Mouse (Mus musculus) layer of hippocampus, postnatal 25 days (tissue): Measurements from ENCODE around the gene Lrrc4c. TPM values are rescaled to one million over a fixed set of nuclear protein-coding genes. Genes with fewer than 3 reads are reported as not detected.
A peak's percentile ranks its signal among the peaks of the same experiment; 100 is the strongest.

Source experiments
- DNase-seq, 2 experiments: peaks; one replicate each; pipeline ENCODE4 v3.0.0; 2022; ENCODE audit warnings: mixed read lengths in 2 of 2, low spot score in 1 of 2; ENCODE audit errors: extremely low spot score in 1 of 2
- total RNA-seq, 2 experiments: library from RNA; stranded (reverse); gene quantifications; 2 replicates each; pipeline ENCODE4 v1.2.3; 2021

Lrrc4c gene
- total RNA-seq, 2 experiments from 2014 or later: 64.5 to 69.3 TPM

DNA sequence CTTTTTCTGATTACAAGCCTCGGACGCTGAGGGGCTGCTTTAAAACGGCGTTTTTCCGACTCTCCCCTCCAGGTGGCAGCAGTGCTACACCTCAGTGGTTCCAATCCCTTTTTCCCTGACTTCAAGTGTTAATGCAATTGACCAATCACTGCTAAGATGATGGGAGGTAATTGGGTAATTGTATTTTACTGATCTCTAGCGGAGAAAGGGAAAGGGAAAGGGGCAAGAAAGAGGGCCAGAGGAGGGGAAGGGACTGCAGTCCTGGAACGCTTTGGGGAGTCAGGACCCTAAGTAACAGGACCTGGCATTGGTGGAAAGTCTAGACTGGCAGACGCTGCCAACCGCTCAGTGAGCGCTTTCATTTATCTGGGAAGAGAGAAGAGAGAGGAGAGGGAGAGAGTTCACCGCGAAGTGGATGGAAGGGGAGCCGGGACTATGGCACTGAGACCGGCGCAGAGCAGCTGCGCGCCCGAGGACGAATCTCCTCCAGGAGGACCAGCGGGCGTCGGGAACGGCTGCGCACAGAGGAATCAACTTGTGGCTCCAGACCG lies 1148.3 kb downstream of the Lrrc4c start:
- DNase-seq: peak; percentile 89 to 99

DNA sequence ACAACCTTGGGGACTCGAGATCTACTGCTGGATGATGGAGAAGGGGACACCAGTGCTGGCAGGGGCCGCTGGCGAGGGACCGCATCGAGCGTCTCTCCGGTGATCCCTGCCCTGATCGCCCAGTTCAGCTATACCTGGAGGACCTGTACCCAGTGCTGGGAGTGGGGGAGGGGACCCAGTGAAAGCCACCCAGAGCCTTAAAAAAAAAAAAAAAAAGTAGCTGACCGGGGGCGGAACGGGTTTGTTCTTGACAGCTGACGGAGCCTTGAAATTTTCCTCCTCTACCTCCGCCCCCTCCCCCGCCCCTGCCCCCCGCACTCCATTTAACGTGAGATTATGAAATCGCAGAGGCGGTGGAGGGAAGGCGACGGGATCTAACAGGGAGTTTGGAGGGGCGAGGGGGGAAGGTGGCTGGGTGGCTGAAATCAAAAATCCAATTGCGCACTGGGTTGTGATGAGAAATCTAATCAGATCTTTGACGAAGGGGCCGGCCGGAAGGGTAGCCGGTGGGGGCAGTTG lies 1149.1 kb downstream of the Lrrc4c start:
- DNase-seq: peak; percentile 48 to 50

- no peak for DNase-seq
Measured at GRCm38 (mm10) chr2:97467664-97468063, 1149.7 kb downstream of the Lrrc4c start.

DNA sequence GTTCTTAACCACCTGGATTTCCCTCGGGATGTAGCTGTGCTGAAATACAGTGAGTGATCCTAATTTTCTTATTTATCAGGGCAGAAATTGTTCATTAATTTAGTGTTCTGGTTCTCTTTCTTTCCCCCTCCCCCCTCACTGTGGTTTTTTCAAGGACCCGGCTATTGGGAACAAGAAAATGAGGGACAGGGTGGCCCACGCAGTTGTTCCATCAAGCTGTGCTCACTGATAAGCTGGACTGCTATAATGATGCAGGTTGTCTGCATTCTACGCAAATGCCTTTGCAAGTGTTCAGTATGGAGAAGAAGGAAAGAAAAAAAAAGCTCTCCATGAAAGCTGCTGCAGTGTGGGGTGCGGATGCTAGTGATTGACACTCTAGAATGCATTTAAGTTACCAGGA lies 1150.4 kb downstream of the Lrrc4c start:
- DNase-seq: no peak

DNA sequence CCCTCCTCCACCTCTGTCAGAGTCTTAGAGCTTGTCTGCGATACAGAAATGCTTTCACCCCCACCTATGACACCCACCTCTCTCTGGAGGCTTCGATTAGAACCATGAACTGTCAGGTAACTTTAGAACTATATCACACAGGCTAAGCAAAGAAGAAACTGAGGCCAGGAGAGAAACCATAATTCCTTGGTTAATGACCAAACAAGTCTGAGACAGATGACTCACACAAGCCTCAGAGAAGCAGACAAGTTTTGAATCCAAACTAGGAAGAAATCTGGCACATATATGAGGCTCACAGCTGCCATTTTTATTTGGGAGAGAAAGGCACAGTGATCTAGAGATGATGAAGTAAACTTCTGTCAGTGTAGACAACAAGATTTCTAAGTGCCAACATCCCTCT lies 1151.4 kb downstream of the Lrrc4c start:
- no peak for DNase-seq

DNA sequence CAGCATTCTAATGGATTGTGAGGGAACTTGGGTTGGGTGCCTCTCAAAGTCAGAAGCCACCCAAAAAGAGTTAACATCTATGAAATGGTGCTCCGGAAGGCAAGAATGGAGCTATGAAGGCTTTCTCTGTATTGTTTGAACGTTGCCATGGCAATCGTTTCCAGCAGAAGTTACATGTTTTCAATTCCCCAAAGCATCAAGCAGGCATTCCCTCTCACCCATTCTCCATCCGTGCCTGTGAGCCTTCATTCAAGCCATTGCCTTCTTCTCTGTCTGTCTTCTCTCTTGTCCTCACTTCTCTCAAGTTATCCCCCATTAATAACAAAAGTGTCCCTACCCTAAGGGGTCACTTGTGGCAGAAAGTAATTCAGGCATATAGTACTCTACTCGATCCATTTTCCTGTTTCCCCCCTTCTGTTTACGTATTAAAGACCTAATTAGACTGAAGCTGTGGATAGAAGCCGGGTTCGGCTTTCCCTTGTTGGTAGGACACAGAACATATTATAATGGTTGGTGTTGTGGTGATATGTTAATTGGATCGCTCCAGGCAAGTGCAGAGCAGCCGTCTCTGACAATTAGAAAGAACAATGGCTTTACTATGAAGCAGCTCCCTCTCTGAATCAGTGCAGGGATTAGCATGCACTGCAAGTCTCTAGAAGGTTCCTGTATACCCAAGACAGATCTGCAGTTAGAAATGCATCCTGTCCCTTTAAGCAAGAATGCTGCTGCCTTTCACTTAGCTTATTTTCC lies 1160.4 kb downstream of the Lrrc4c start:
- DNase-seq: no peak

DNA sequence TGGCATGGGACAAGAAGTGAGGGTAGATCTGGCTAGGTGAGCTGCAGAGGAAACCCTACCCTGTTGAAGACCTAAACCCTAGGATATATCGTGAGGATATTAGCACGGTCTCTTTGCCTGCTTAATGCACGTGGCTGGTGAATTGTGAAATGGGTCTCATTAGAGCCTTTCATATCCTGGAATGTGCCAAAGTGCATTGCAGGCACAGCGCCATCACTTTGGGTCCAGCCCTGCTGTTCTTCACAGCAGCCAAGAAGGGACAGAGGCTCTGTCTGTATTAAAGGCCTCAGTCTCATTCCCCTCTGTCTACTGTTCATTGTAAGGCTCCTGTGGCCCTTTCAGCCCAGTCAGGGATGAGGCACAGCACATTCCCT lies 1160.9 kb downstream of the Lrrc4c start:
- peak in 1 of 2 experiments; percentile 41 for DNase-seq

DNA sequence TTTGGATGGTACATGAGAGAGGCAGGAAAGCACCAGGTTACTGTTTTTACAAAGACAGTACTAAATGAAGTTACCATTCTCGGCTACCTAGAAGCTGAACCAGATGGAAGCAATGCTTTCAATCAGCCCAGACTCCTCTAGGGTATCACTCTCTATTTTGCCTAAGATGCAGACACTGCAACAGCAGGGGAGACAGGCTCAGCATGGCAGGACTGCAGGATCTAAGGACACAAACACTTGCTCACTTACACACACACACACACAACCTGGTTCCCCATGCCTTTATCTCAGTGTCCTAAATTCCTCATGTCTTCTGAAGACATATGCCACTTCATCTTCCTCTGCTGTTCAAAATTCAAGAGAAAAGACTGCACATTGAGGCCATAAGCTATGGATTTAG lies 1167.0 kb downstream of the Lrrc4c start:
- no peak for DNase-seq

GRCm38 (mm10) chr2:97485609-97486008 lies 1167.6 kb downstream of the Lrrc4c start:
- DNase-seq: no peak

- DNase-seq: no peak
Measured at GRCm38 (mm10) chr2:97487567-97487966, 1169.6 kb downstream of the Lrrc4c start.

GRCm38 (mm10) chr2:97497069-97497468 lies 1179.1 kb downstream of the Lrrc4c start:
- DNase-seq: no peak

GRCm38 (mm10) chr2:97502501-97502900 lies 1184.5 kb downstream of the Lrrc4c start:
- no peak for DNase-seq

GRCm38 (mm10) chr2:97504902-97505301 lies 1186.9 kb downstream of the Lrrc4c start:
- DNase-seq: no peak

DNA sequence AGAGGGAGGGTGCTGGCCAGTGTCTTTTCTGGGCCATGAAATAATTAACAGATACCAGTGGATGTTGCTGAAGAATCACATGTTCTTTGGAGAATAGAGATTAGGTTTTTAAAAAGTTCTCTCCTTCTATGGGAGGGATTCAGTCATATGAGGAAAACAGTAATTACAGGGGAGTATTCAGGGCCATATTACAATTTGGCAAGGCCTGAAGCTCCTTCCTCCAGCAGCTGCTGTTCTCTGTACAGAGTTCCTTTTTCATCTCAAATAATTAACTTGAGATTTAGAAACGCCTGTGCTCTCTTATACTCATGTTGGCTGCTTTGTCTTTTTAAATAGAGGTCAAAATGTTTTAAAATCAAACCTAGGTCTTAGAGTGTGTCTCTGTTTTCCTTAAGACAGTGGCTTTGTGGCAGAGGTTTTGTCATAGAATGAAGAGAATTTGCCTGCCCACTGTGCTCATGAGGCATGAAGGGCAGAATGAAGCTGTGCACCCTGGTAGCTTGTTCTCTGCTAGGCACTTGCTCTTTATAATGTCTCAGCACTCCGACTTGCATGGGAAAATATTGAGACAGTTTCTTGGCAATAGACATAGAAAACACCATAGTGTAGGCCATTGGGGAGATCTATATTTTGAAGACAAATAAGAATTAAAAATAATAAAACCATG lies 1206.4 kb downstream of the Lrrc4c start:
- DNase-seq: no peak

GRCm38 (mm10) chr2:97525107-97525506 lies 1207.1 kb downstream of the Lrrc4c start:
- DNase-seq: no peak

DNA sequence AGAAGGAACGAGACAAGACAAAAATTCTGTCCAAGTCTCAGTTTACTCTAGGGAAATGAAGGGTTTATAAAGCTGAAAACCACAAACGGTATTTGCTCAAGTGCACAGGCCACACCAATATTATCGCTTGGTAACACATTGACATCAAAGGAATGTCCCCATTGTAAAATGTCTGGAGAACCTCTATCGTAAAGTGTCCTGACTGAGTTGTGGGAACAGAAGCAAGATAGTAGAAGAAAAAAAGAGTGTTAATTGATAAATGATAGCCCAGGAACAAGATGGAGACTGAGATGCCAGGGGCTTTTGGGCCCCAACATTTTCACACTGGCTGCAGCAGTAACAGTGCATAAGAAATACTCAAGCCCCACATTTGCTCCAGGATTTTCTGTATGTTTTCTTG lies 1212.7 kb downstream of the Lrrc4c start:
- DNase-seq: no peak

DNA sequence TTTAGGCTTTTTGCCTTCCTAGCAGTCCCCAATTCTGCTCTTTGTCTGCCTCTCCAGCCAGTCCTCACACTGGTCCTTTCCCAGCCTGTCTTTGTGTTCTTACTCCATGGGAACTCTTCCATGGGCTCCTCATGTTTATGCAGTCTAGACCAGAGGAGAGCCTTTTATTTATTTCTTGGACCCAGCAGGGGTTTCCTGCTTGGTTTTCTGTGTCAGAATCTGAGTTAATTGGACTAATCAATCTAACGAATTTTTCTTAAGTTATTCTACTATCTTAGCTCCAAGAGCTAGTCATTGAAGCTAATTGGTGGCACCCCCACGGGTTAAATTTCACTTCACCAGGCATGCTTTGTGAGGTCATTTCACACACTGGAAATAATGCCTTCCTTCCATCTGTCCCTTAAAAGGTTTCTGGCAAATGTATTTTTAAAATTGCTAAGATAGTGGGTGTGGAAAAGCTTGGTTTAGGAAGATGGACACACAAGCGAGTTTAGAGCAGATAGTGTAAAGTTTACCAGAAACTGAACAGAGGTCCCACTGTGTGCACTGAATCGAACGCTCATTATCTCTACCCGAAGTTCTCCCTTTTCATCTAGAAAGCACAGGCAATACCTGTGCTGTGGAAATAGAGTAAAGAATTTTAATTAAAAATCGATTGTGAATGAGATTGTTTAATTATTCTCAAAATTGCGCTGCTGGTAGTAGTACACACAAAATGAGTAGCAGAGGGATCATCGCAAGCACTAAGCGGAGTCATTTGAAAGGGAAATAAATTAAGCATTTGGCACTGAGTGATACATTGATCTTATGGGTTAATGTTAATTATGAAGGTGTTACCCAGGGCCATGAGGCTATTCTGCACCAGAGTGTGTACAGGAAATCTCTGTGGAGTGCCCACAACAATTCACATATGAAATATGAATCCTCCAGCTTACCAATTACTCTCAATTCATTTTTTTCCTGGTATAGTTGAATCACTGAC lies 1226.0 kb downstream of the Lrrc4c start:
- no peak for DNase-seq

DNA sequence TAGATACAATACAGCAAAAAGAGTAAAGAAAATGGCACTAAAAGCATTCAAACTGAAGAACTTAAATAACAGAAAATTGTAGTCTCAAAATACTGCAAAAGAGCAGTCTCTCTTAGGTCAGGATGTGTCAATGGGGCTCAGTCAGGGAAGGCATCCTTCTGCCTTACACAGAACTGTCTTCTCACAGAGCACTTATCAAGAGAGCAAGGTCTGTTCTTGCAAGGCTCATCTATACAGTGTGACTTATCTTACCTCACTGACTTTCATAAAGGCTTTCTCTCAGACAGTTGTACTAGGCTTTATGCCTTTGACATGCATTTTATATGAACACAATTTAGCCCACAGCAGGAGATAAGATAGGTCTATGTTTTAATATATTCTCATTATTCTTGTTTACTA lies 1226.7 kb downstream of the Lrrc4c start:
- no peak for DNase-seq

- DNase-seq: no peak
Measured at GRCm38 (mm10) chr2:97545946-97546345, 1228.0 kb downstream of the Lrrc4c start.

DNA sequence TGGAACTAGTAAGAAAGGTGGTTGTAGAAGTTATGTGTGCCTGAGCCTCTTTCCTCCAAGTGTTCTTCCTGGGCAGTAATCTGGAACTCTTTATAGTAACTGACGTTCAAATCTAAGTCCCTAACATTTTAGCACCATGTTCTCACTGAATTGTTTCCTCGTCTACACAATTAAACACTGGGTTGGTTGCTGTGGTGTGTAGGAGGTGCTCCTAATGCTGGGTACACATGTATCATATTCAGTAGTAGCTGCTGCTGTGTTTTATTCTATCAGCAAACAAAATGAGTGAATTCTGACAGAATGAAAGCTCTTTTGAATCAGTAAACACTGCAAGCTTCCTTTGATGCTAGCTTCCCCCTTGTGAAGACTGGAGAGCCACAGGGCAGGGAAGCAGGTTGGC lies 1246.5 kb downstream of the Lrrc4c start:
- DNase-seq: no peak
